Mouse (Mus musculus): ENCODE measurements around the gene Aldh1b1.

- TF ChIP-seq POLR2A (IDR thresholded peaks at IDR 0.05; ENCODE audit: low read depth, low read length): no peak
- no peak for TF ChIP-seq CTCF (conservative IDR thresholded peaks at IDR 0.05; ENCODE audit: insufficient read depth, insufficient read length, low read depth, low read length)
Observed at GRCm38 (mm10) chr4:45766774-45767173, 32.0 kb upstream of the Aldh1b1 start.

Data from kidney, adult 2 months (tissue).